Mouse (Mus musculus) embryonic facial prominence, embryonic 15.5 days (tissue): Measurements from ENCODE around the gene Gna11. TPM values are rescaled to one million over a fixed set of nuclear protein-coding genes. Genes with fewer than 3 reads are reported as not detected.
A peak's percentile ranks its signal among the peaks of the same experiment; 100 is the strongest.

Experiments
- ATAC-seq: fragments of 200-750 bp; cut with Nextera tagmentation; 2 replicates; pipeline ENCODE4 v1.8.0; 2017; ENCODE audit warnings: low read depth, moderate TSS enrichment; ENCODE audit not compliant: insufficient number of reproducible peaks, low FRiP score, low TSS enrichment
- H3K27ac ChIP-seq: fragments of 300-500 bp; sonication (generic); replicated peaks from 2 replicates; pipeline ENCODE4 v1.5.1; 2015; ENCODE audit warnings: mild to moderate bottlenecking, inconsistent platforms
- H3K27me3 ChIP-seq: fragments of 300-500 bp; sonication (generic); 2 replicates; pipeline ENCODE4 v1.6.1; 2015; ENCODE audit warnings: inconsistent platforms
- H3K36me3 ChIP-seq: fragments of 300-500 bp; sonication (generic); 2 replicates; pipeline ENCODE4 v1.6.1; 2015; ENCODE audit warnings: mild to moderate bottlenecking, inconsistent platforms
- H3K4me1 ChIP-seq: fragments of 300-500 bp; sonication (generic); 2 replicates; pipeline ENCODE4 v1.6.1; 2015; ENCODE audit warnings: inconsistent platforms
- H3K4me2 ChIP-seq: fragments of 300-500 bp; sonication (generic); replicated peaks from 2 replicates; pipeline ENCODE4 v1.6.1; 2015; ENCODE audit warnings: mild to moderate bottlenecking, inconsistent platforms
- H3K4me3 ChIP-seq: fragments of 300-500 bp; sonication (generic); replicated peaks from 2 replicates; pipeline ENCODE4 v1.5.1; 2015; ENCODE audit warnings: mild to moderate bottlenecking, inconsistent platforms
- H3K9ac ChIP-seq: fragments of 300-500 bp; sonication (generic); 2 replicates; pipeline ENCODE4 v1.6.1; 2015; ENCODE audit warnings: inconsistent platforms
- H3K9me3 ChIP-seq: fragments of 300-500 bp; sonication (generic); replicated peaks from 2 replicates; pipeline ENCODE4 v1.6.1; 2016; ENCODE audit warnings: inconsistent platforms
- WGBS: fragments of 180-500 bp; shearing (Covaris S2); methylation state at CpG from one replicate; pipeline ENCODE4 v1.1.7; 2015; 5-methylcytosine and 5-hydroxymethylcytosine counted together
- polyA plus RNA-seq: library from polyadenylated mRNA; unstranded; fragments of >200 nt; fragmentation: Nextera tagmentation; extraction: Ambion mirVana; gene quantifications from 2 replicates; pipeline ENCODE4 v1.2.1, GENCODE M21; 2015

Gna11 gene
- polyA plus RNA-seq, 1 experiment from 2014 or later = 89.2 TPM

- Histone ChIP-seq H3K9ac (no peak overlapping the region), H3K27me3 (no peaks in the 10 kb centered on the region), H3K4me2 (peak overlapping the region; percentile 96), H3K27ac (no peak overlapping the region), H3K4me1 (peaks cover 25% of the 10 kb centered on the region), H3K4me3 (peak overlapping the region; percentile 74), H3K9me3 (no peaks in the 10 kb centered on the region), H3K36me3 (peaks cover 44% of the 10 kb centered on the region)
- 85% methylated on average over 11 of the region's 11 CpGs for WGBS
- no peak for ATAC-seq
Measured at GRCm38 (mm10) chr10:81494260-81495041, 50.5 kb downstream of the Gna11 start.

- Histone ChIP-seq H3K9me3 (no peaks in the 10 kb centered on the region), H3K36me3 (peaks cover 50% of the 10 kb centered on the region), H3K4me2 (no peak overlapping the region), H3K4me3 (no peak overlapping the region), H3K27me3 (no peaks in the 10 kb centered on the region), H3K9ac (no peak overlapping the region), H3K27ac (no peak overlapping the region), H3K4me1 (peaks cover 25% of the 10 kb centered on the region)
- no peak for ATAC-seq
- WGBS = 83% methylated on average over 8 of the region's 8 CpGs
Measured at GRCm38 (mm10) chr10:81493601-81494220, 51.3 kb downstream of the Gna11 start.

GRCm38 (mm10) chr10:81492606-81493240, 52.3 kb downstream of the Gna11 start:
- H3K4me1 ChIP-seq = peaks cover 25% of the 10 kb centered on the region
- WGBS = 73% methylated on average over 11 of the region's 11 CpGs
- no peak overlapping the region for H3K9ac ChIP-seq
- H3K36me3 ChIP-seq = peaks cover 60% of the 10 kb centered on the region
- H3K4me2 ChIP-seq = no peak overlapping the region
- no peak overlapping the region for H3K4me3 ChIP-seq
- no peaks in the 10 kb centered on the region for H3K27me3 ChIP-seq
- no peak for ATAC-seq
- H3K27ac ChIP-seq = no peak overlapping the region
- H3K9me3 ChIP-seq = no peaks in the 10 kb centered on the region

GRCm38 (mm10) chr10:81491018-81491417, 54.0 kb downstream of the Gna11 start:
- ATAC-seq = no peak
- H3K9ac ChIP-seq = no peak overlapping the region
- peaks cover 20% of the 10 kb centered on the region for H3K4me1 ChIP-seq
- no peak overlapping the region for H3K27ac ChIP-seq
- H3K36me3 ChIP-seq = peaks cover 77% of the 10 kb centered on the region
- no peaks in the 10 kb centered on the region for H3K9me3 ChIP-seq
- no peak overlapping the region for H3K4me2 ChIP-seq
- no peaks in the 10 kb centered on the region for H3K27me3 ChIP-seq
- WGBS = 84% methylated on average over 9 of the region's 9 CpGs
- no peak overlapping the region for H3K4me3 ChIP-seq

- Histone ChIP-seq H3K9me3 (no peaks in the 10 kb centered on the region), H3K27ac (no peak overlapping the region), H3K9ac (no peak overlapping the region), H3K4me2 (no peak overlapping the region), H3K4me3 (no peak overlapping the region), H3K27me3 (no peaks in the 10 kb centered on the region), H3K4me1 (peaks cover 13% of the 10 kb centered on the region), H3K36me3 (peaks cover 78% of the 10 kb centered on the region)
- no peak for ATAC-seq
- WGBS = 84% methylated on average over 14 of the region's 14 CpGs
Measured at GRCm38 (mm10) chr10:81489941-81490340, 55.0 kb downstream of the Gna11 start.

- Histone ChIP-seq H3K9ac (no peak overlapping the region), H3K4me1 (no peaks in the 10 kb centered on the region), H3K27ac (no peak overlapping the region), H3K9me3 (no peaks in the 10 kb centered on the region), H3K4me3 (no peak overlapping the region), H3K27me3 (no peaks in the 10 kb centered on the region), H3K4me2 (no peak overlapping the region), H3K36me3 (peaks cover 71% of the 10 kb centered on the region)
- WGBS = 85% methylated on average over 11 of the region's 11 CpGs
- no peak for ATAC-seq
Measured at GRCm38 (mm10) chr10:81488081-81488480, 56.9 kb downstream of the Gna11 start.

GRCm38 (mm10) chr10:81486496-81486895, 58.5 kb downstream of the Gna11 start:
- Histone ChIP-seq H3K9me3 (no peaks in the 10 kb centered on the region), H3K27ac (no peak overlapping the region), H3K27me3 (peaks cover 9% of the 10 kb centered on the region), H3K36me3 (peaks cover 55% of the 10 kb centered on the region), H3K4me3 (no peak overlapping the region), H3K4me1 (peaks cover 14% of the 10 kb centered on the region), H3K9ac (no peak overlapping the region), H3K4me2 (no peak overlapping the region)
- WGBS = 79% methylated on average over 10 of the region's 10 CpGs
- no peak for ATAC-seq

- Histone ChIP-seq H3K9ac (no peak overlapping the region), H3K4me2 (no peak overlapping the region), H3K9me3 (no peaks in the 10 kb centered on the region), H3K4me1 (peaks cover 15% of the 10 kb centered on the region), H3K27ac (no peak overlapping the region), H3K4me3 (no peak overlapping the region), H3K27me3 (peaks cover 19% of the 10 kb centered on the region), H3K36me3 (peaks cover 46% of the 10 kb centered on the region)
- no peak for ATAC-seq
- WGBS = 68% methylated on average over 7 of the region's 7 CpGs
Measured at GRCm38 (mm10) chr10:81485479-81486018, 59.4 kb downstream of the Gna11 start.

GRCm38 (mm10) chr10:81485060-81485449, 59.9 kb downstream of the Gna11 start:
- no peak for ATAC-seq
- 25% methylated on average over 2 of the region's 2 CpGs for WGBS
- H3K9ac ChIP-seq = no peak overlapping the region

GRCm38 (mm10) chr10:81484441-81485059, 60.4 kb downstream of the Gna11 start:
- no peak overlapping the region for H3K4me3 ChIP-seq
- peaks cover 15% of the 10 kb centered on the region for H3K4me1 ChIP-seq
- H3K36me3 ChIP-seq = peaks cover 36% of the 10 kb centered on the region
- no peak for ATAC-seq
- H3K9me3 ChIP-seq = no peaks in the 10 kb centered on the region
- H3K27ac ChIP-seq = no peak overlapping the region
- H3K4me2 ChIP-seq = no peak overlapping the region
- H3K9ac ChIP-seq = no peak overlapping the region
- peaks cover 26% of the 10 kb centered on the region for H3K27me3 ChIP-seq
- 64% methylated on average over 6 of the region's 6 CpGs for WGBS

More at GRCm38 (mm10) chr10:81485060-81485449, 59.9 kb downstream of the Gna11 start:
- H3K27ac ChIP-seq = no peak overlapping the region
- H3K4me3 ChIP-seq = no peak overlapping the region
- H3K9me3 ChIP-seq = no peaks in the 10 kb centered on the region
- no peak overlapping the region for H3K4me2 ChIP-seq
- peaks cover 24% of the 10 kb centered on the region for H3K27me3 ChIP-seq
- H3K4me1 ChIP-seq = peaks cover 15% of the 10 kb centered on the region
- H3K36me3 ChIP-seq = peaks cover 41% of the 10 kb centered on the region

- Histone ChIP-seq H3K36me3 (peaks cover 31% of the 10 kb centered on the region), H3K9me3 (no peaks in the 10 kb centered on the region), H3K4me1 (peaks cover 15% of the 10 kb centered on the region), H3K4me3 (no peak overlapping the region), H3K27ac (no peak overlapping the region), H3K9ac (no peak overlapping the region), H3K27me3 (peaks cover 26% of the 10 kb centered on the region), H3K4me2 (no peak overlapping the region)
- ATAC-seq = no peak
- WGBS = 19% methylated on average over 9 of the region's 9 CpGs
Measured at GRCm38 (mm10) chr10:81483983-81484382, 61.0 kb downstream of the Gna11 start.
